ENCODE assay signal across 16 mouse cellular contexts in genomic region chr5:66569141-66569801, GRCm38 (mm10). TPM values are rescaled to one million over a fixed set of nuclear protein-coding genes. Genes with fewer than 3 reads are reported as not detected.
DNase-seq lines count a peak whose midpoint lies in the region; ATAC-seq and TF ChIP-seq lines count a peak whose summit lies in the region.
"Had no signal": no experiment of that assay in that cellular context is flagged by ENCODE, and none has a peak within 500 bp of the region (broad histone marks: within the 10 kb centered on the region; RNA-seq: fewer than 3 reads in every experiment).

No protein-coding gene starts in this region.

- 48% methylated on average over 9 of the region's 9 CpGs for WGBS in hindbrain, embryonic 15.5 days
- WGBS in hindbrain, embryonic 10.5 days, result 74% methylated on average over 9 of the region's 9 CpGs
- 71% methylated on average over 9 of the region's 9 CpGs for WGBS in midbrain, embryonic 12.5 days
- 68% methylated on average over 9 of the region's 9 CpGs for WGBS in midbrain, embryonic 15.5 days
- WGBS in hindbrain, postnatal 0 days, result 46% methylated on average over 9 of the region's 9 CpGs

- H3K9me3 ChIP-seq in hindbrain, embryonic 15.5 days, result no peaks in the 10 kb centered on the region
- H3K9me3 ChIP-seq in hindbrain, embryonic 10.5 days, result no peaks in the 10 kb centered on the region
- no peaks in the 10 kb centered on the region for H3K9me3 ChIP-seq in midbrain, embryonic 12.5 days
- no peaks in the 10 kb centered on the region for H3K9me3 ChIP-seq in midbrain, embryonic 15.5 days
- H3K9me3 ChIP-seq in hindbrain, postnatal 0 days (ENCODE audit: low read length), result no peaks in the 10 kb centered on the region
- H3K9me3 ChIP-seq: forebrain, embryonic 13.5 days had no signal

- no peak overlapping the region for H3K4me3 ChIP-seq in gastrocnemius, adult 2 months
- H3K4me3 ChIP-seq in hindbrain, embryonic 15.5 days, result no peak overlapping the region
- H3K4me3 ChIP-seq in hindbrain, embryonic 10.5 days, result no peak overlapping the region
- no peak overlapping the region for H3K4me3 ChIP-seq in midbrain, embryonic 12.5 days
- no peak overlapping the region for H3K4me3 ChIP-seq in midbrain, embryonic 15.5 days
- no peak overlapping the region for H3K4me3 ChIP-seq in hindbrain, postnatal 0 days (ENCODE audit: low read length)
- H3K4me3 ChIP-seq: forebrain, embryonic 13.5 days; myocyte had no signal

- intact Hi-C loops in gastrocnemius, adult 2 months (cut with DNase I), result no loop called here

- ATAC-seq in hindbrain, embryonic 15.5 days (ENCODE audit: low FRiP score, low read depth), result peak; percentile 69
- no peak for ATAC-seq in midbrain, embryonic 12.5 days (ENCODE audit: low FRiP score, low read depth)
- ATAC-seq in midbrain, embryonic 15.5 days (replicated peaks), result no peak
- no peak for ATAC-seq in hindbrain, postnatal 0 days
- ATAC-seq: forebrain, embryonic 13.5 days; intestine, postnatal 0 days; liver, postnatal 0 days had no signal

- TF ChIP-seq CTCF in gastrocnemius, adult 2 months (IDR thresholded peaks at IDR 0.05), result no peak
- 0 out of 2 replicates have a peak, but pooled peaks have one; percentile 7 for TF ChIP-seq CTCF in hindbrain, postnatal 0 days (IDR thresholded peaks at IDR 0.05; ENCODE audit: low read depth)

- H3K9ac ChIP-seq in hindbrain, embryonic 15.5 days, result no peak overlapping the region
- H3K9ac ChIP-seq in midbrain, embryonic 12.5 days (replicated peaks), result no peak overlapping the region
- H3K9ac ChIP-seq in midbrain, embryonic 15.5 days, result no peak overlapping the region
- H3K9ac ChIP-seq in hindbrain, postnatal 0 days (replicated peaks; ENCODE audit: low read length), result no peak overlapping the region
- H3K9ac ChIP-seq: forebrain, embryonic 13.5 days; liver, postnatal 0 days had no signal

- H3K4me1 ChIP-seq in hindbrain, embryonic 15.5 days (replicated peaks), result peaks cover 16% of the 10 kb centered on the region
- H3K4me1 ChIP-seq in hindbrain, embryonic 10.5 days (replicated peaks), result peaks cover 25% of the 10 kb centered on the region
- H3K4me1 ChIP-seq in midbrain, embryonic 12.5 days, result peaks cover 21% of the 10 kb centered on the region
- peaks cover 7% of the 10 kb centered on the region; the same call in 1 of the 2 replicates for H3K4me1 ChIP-seq in midbrain, embryonic 15.5 days
- peaks cover 12% of the 10 kb centered on the region for H3K4me1 ChIP-seq in hindbrain, postnatal 0 days (ENCODE audit: insufficient read depth, low read length)

- H3K36me3 ChIP-seq in hindbrain, embryonic 15.5 days, result no peaks in the 10 kb centered on the region
- H3K36me3 ChIP-seq in hindbrain, embryonic 10.5 days, result no peaks in the 10 kb centered on the region
- H3K36me3 ChIP-seq in midbrain, embryonic 12.5 days, result no peaks in the 10 kb centered on the region
- H3K36me3 ChIP-seq in midbrain, embryonic 15.5 days (replicated peaks), result no peaks in the 10 kb centered on the region
- no peaks in the 10 kb centered on the region for H3K36me3 ChIP-seq in hindbrain, postnatal 0 days (ENCODE audit: insufficient read depth, low read length)

- peak overlapping the region; percentile 16 for H3K27ac ChIP-seq in gastrocnemius, adult 2 months
- H3K27ac ChIP-seq in hindbrain, embryonic 15.5 days (replicated peaks), result peak overlapping the region; percentile 51
- no peak overlapping the region for H3K27ac ChIP-seq in hindbrain, embryonic 10.5 days
- H3K27ac ChIP-seq in midbrain, embryonic 12.5 days (replicated peaks), result 0 out of 2 replicates have a peak overlapping the region, but pooled peaks have one; percentile 8
- no peak overlapping the region for H3K27ac ChIP-seq in midbrain, embryonic 15.5 days
- peak overlapping the region; percentile 51; the same call in 1 of the 2 replicates for H3K27ac ChIP-seq in hindbrain, postnatal 0 days
- H3K27ac ChIP-seq: forebrain, embryonic 13.5 days had no signal

- no peak overlapping the region for H3K4me2 ChIP-seq in hindbrain, embryonic 15.5 days
- no peak overlapping the region for H3K4me2 ChIP-seq in midbrain, embryonic 12.5 days (replicated peaks)
- no peak overlapping the region for H3K4me2 ChIP-seq in midbrain, embryonic 15.5 days
- no peak overlapping the region for H3K4me2 ChIP-seq in hindbrain, postnatal 0 days (ENCODE audit: low read depth, low read length)
- H3K4me2 ChIP-seq: forebrain, embryonic 13.5 days had no signal

- H3K27me3 ChIP-seq in hindbrain, embryonic 15.5 days, result no peaks in the 10 kb centered on the region
- H3K27me3 ChIP-seq in hindbrain, embryonic 10.5 days (ENCODE audit: insufficient read depth, poor library complexity, severe bottlenecking), result no peaks in the 10 kb centered on the region
- H3K27me3 ChIP-seq in midbrain, embryonic 12.5 days, result no peaks in the 10 kb centered on the region
- H3K27me3 ChIP-seq in midbrain, embryonic 15.5 days (replicated peaks), result no peaks in the 10 kb centered on the region
- no peaks in the 10 kb centered on the region for H3K27me3 ChIP-seq in hindbrain, postnatal 0 days (ENCODE audit: insufficient read depth, low read length)
- H3K27me3 ChIP-seq: forebrain, embryonic 13.5 days had no signal

- no peak for DNase-seq in gastrocnemius, adult 2 months
- no peak for DNase-seq in gastrocnemius, adult 18-20 months (ENCODE audit: low spot score)
- DNase-seq in hindbrain, embryonic 10.5 days (ENCODE audit: low spot score), result no peak
- peak; percentile 53 for DNase-seq in hindbrain, postnatal 0 days (ENCODE audit: low spot score)
- DNase-seq in testis, postnatal 10 days (ENCODE audit: low spot score), result no peak
- DNase-seq: adrenal gland, postnatal 25 days; cerebellum, adult 9-10 months; layer of hippocampus, postnatal 36 days; left cerebral cortex, postnatal 4 days; liver, postnatal 0 days had no signal

RNA-seq across cellular contexts. Expression of gene Apbb2, which starts 49.3 kb away (rescaled TPM):
- 10 to 100 TPM; 35.9 to 43.2 TPM for total RNA-seq in gastrocnemius, adult 2 months (2021)
- total RNA-seq in gastrocnemius, adult 18-20 months (2021), result 10 to 100 TPM; 37.4 to 40.4 TPM
- 108 and 124 TPM in 2 replicates for polyA plus RNA-seq in hindbrain, embryonic 15.5 days (2015; fragmentation: Nextera tagmentation; extraction: Ambion mirVana)
- polyA plus RNA-seq in hindbrain, embryonic 10.5 days (2016; fragmentation: Nextera tagmentation; extraction: Ambion mirVana), result 28.2 and 44.4 TPM in 2 replicates
- polyA plus RNA-seq in midbrain, embryonic 12.5 days (2016; fragmentation: Nextera tagmentation; extraction: Ambion mirVana), result 58.5 and 69.5 TPM in 2 replicates
- polyA plus RNA-seq in midbrain, embryonic 15.5 days (2015; fragmentation: Nextera tagmentation; extraction: Ambion mirVana), result 110 and 115 TPM in 2 replicates
- 66.0 and 76.9 TPM in 2 replicates for total RNA-seq in hindbrain, postnatal 0 days (2014; rRNA removed)
- polyA plus RNA-seq in hindbrain, postnatal 0 days (2015; fragmentation: Nextera tagmentation; extraction: Ambion mirVana), result 67.9 and 72.1 TPM in 2 replicates

Comparison
In these comparisons a context has a peak if more than half of its experiments do, and no peak if none do; other contexts are left out.
1. H3K27ac ChIP-seq: peak in gastrocnemius, adult 2 months (single experiment), hindbrain, embryonic 15.5 days (single experiment), midbrain, embryonic 12.5 days (single experiment) and hindbrain, postnatal 0 days (single experiment); none in hindbrain, embryonic 10.5 days (single experiment) and midbrain, embryonic 15.5 days (single experiment).